Mouse (Mus musculus): ENCODE results near the gene Rap1a. TPM values are rescaled to one million over a fixed set of nuclear protein-coding genes. Genes with fewer than 3 reads are reported as not detected.

Rap1a gene
- polyA plus RNA-seq, 1 experiment from 2014 or later: 119 TPM

DNA sequence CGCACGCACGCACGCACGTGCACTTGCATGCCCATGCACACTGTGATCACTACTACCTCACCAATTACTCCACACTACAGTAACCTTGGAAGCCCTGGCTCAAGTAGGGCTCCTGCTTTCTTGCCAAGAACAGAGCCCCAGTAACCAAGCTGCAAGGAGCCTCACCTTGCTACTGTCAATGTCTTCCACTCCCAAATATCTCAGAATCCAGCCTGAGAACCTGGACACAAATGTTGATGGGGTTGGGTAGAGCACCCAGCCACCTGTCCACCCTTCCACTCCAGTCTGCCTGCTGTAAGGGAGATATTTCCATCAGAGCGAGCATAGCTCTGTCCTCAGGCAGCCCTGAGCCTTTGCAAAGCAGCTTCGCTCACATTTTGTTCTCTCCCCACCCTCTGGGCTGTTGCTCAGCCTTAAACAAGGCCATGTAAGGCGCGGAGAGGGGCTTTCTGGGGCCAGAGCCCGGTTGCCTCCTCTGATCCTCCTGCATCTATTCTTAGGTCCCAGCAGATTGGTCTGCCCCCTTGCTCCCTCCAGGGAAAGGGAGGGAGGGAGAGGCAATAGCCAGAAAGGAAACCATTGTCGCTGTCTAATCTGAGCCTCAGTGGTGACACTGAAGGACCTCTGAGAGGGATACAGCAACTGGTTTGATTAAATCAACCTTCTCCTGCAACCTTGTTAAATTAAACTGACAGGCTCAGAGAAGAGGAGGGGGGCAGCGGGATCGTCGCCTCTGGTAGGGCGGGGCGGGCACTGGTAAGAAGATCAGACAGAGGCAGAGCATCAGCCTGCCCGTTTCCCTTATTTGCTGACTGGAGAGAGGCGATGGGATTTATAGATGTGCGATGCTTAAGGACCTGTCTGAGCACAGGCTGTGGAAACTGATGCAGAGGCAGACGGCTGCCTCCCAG lies 105.4 kb downstream of the Rap1a start:
- Histone ChIP-seq H3K27ac (ENCODE audit: low read depth, low read length) (no peak overlapping the region; the same call in 1 of the 2 replicates), H3K4me1 (replicated peaks; ENCODE audit: control insufficient read depth, insufficient read depth, low read length) (no peaks in the 10 kb centered on the region), H3K27me3 (replicated peaks; ENCODE audit: control insufficient read depth, insufficient read depth, low read length) (no peaks in the 10 kb centered on the region), H3K36me3 (ENCODE audit: control insufficient read depth, insufficient read depth) (no peaks in the 10 kb centered on the region), H3K4me3 (ENCODE audit: low read depth, low read length) (no peak overlapping the region), H3K9ac (ENCODE audit: low read depth, low read length) (no peak overlapping the region), H3K4me2 (replicated peaks; ENCODE audit: low read depth) (peak overlapping the region; percentile 1; the same call in 1 of the 2 replicates), H3K9me3 (ENCODE audit: control insufficient read depth) (no peaks in the 10 kb centered on the region)
- no peak for TF ChIP-seq CTCF (IDR thresholded peaks at IDR 0.05; ENCODE audit: low read depth)
- WGBS: 33% methylated on average over 20 of the region's 20 CpGs
- ATAC-seq: no peak

DNA sequence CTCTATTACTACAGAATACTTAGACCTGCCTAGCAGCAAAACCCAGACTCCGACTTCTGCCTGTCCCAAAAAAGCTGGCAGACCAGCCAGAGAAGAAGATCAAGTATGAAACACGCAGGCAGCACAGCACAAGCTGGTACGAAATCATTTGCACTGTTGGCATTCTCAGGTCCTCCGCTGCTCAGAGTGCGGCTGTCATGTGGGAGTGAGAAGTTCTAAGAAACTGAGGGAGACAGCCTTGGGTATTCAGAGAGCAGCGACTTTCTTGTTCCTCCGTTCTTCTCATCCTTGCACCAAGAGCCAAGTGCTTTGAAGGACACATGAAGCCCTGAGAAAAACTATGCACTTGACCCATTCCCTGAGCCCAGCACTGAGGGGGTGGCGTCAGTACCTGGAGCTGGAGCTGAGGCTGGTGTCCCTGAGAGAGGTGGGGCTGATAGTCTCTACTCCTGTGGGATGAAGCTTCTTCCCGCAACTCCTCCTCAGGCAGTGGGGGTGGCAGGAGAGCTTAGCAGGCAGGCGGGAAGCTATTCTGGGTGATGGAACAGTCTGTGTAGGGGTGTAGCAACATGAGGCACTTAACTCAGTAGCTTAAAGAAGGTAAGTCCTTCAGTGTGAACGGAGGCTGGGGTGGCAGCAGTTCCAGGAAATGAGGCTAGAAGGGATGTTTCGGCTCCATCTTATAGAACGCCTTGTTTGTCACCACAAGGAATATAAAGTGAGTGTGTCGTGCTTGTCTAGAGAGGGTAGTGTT lies 107.6 kb downstream of the Rap1a start:
- no peak for TF ChIP-seq CTCF (IDR thresholded peaks at IDR 0.05; ENCODE audit: low read depth)
- H3K4me1 ChIP-seq (replicated peaks; ENCODE audit: control insufficient read depth, insufficient read depth, low read length): no peaks in the 10 kb centered on the region
- H3K27ac ChIP-seq (ENCODE audit: low read depth, low read length): no peak overlapping the region
- no peak overlapping the region for H3K4me3 ChIP-seq (ENCODE audit: low read depth, low read length)
- whole genome bisulfite sequencing: 72% methylated on average over 14 of the region's 14 CpGs
- no peak for ATAC-seq
- no peaks in the 10 kb centered on the region for H3K27me3 ChIP-seq (replicated peaks; ENCODE audit: control insufficient read depth, insufficient read depth, low read length)
- no peak overlapping the region for H3K4me2 ChIP-seq (replicated peaks; ENCODE audit: low read depth)
- H3K36me3 ChIP-seq (ENCODE audit: control insufficient read depth, insufficient read depth): no peaks in the 10 kb centered on the region
- H3K9me3 ChIP-seq (ENCODE audit: control insufficient read depth): no peaks in the 10 kb centered on the region
- H3K9ac ChIP-seq (ENCODE audit: low read depth, low read length): no peak overlapping the region

DNA sequence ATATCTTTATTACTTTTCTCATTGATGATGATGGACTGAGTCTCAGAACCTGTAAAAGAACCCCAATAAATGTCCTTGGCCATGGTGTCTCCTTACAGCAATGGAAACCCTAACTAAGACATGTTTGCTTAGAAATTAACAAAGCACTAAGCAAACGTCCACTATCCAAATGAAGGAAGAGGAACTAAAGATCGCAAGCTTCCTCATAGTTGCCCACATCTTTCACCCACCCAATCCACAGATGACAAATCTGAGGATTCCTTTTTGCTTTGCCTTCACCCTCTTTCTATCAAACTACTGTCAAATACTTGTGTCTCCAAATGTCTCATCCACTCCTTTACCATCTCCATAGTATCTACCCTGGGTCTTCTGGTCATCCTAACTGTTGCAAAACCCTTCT lies 112.6 kb downstream of the Rap1a start:
- Histone ChIP-seq H3K9ac (ENCODE audit: low read depth, low read length) (no peak overlapping the region), H3K36me3 (ENCODE audit: control insufficient read depth, insufficient read depth) (0 out of 2 replicates have a peak, but pooled peaks cover 4% of the 10 kb centered on the region), H3K9me3 (ENCODE audit: control insufficient read depth) (no peaks in the 10 kb centered on the region), H3K27me3 (replicated peaks; ENCODE audit: control insufficient read depth, insufficient read depth, low read length) (no peaks in the 10 kb centered on the region), H3K4me1 (replicated peaks; ENCODE audit: control insufficient read depth, insufficient read depth, low read length) (no peaks in the 10 kb centered on the region), H3K27ac (ENCODE audit: low read depth, low read length) (no peak overlapping the region), H3K4me3 (ENCODE audit: low read depth, low read length) (no peak overlapping the region), H3K4me2 (replicated peaks; ENCODE audit: low read depth) (no peak overlapping the region)
- no peak for ATAC-seq
- no peak for TF ChIP-seq CTCF (IDR thresholded peaks at IDR 0.05; ENCODE audit: low read depth)
- WGBS: 83% methylated on average over 2 of the region's 2 CpGs

DNA sequence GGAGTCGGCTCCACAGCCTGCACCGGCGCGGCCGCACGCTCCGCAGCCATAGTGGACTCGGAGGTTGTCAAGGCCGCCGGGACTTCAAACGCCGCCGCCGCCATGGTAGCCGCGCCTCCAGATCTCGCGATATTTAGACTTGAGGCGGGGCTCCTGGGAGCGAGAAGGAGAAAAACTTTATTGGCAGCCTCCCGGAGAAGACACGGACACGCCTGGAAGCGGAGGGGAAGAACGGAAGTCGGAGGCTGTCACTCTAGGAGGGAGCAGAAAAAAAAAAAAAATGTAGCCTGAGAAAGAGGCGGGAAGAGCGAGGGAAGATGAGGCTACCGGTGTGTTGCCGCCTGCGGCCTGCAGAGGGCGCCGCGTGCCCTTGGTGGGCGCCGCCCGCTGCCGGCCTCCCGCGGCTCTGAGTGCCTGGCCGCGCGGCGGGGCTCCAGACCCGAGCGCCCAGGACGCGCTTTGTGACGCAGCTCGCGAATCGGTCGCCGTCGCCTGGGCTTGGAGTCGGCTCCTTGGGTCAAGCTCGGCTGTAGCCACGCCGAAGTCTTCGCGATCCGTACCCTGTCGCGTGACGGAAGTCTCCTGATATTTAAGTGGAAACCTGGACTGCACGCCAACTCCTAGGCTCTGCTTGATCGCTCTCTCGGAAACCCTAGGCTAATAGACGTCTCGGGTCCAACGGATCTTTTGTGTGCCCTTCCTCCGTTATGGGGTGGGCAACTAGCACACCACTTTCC lies 113.6 kb downstream of the Rap1a start, which contains the start of gene Ddx20:
Gene Ddx20 (minus strand): TSS at position 251 of the 737 bp plus-strand sequence.
- Histone ChIP-seq H3K27me3 (replicated peaks; ENCODE audit: control insufficient read depth, insufficient read depth, low read length) (no peaks in the 10 kb centered on the region), H3K27ac (ENCODE audit: low read depth, low read length) (peak within 1 kb of the TSS; percentile 74), H3K4me2 (replicated peaks; ENCODE audit: low read depth) (peak within 1 kb of the TSS; percentile 90), H3K36me3 (ENCODE audit: control insufficient read depth, insufficient read depth) (peaks cover 11% of the 10 kb centered on the region; the same call in 1 of the 2 replicates), H3K9me3 (ENCODE audit: control insufficient read depth) (no peaks in the 10 kb centered on the region), H3K4me1 (replicated peaks; ENCODE audit: control insufficient read depth, insufficient read depth, low read length) (no peaks in the 10 kb centered on the region), H3K9ac (ENCODE audit: low read depth, low read length) (peak within 1 kb of the TSS; percentile 89), H3K4me3 (ENCODE audit: low read depth, low read length) (peak within 1 kb of the TSS; percentile 83)
- ATAC-seq: peak; percentile 98
- TF ChIP-seq CTCF (IDR thresholded peaks at IDR 0.05; ENCODE audit: low read depth): peak; percentile 90
- WGBS: under 1% methylated on average over 70 of the region's 72 CpGs

DNA sequence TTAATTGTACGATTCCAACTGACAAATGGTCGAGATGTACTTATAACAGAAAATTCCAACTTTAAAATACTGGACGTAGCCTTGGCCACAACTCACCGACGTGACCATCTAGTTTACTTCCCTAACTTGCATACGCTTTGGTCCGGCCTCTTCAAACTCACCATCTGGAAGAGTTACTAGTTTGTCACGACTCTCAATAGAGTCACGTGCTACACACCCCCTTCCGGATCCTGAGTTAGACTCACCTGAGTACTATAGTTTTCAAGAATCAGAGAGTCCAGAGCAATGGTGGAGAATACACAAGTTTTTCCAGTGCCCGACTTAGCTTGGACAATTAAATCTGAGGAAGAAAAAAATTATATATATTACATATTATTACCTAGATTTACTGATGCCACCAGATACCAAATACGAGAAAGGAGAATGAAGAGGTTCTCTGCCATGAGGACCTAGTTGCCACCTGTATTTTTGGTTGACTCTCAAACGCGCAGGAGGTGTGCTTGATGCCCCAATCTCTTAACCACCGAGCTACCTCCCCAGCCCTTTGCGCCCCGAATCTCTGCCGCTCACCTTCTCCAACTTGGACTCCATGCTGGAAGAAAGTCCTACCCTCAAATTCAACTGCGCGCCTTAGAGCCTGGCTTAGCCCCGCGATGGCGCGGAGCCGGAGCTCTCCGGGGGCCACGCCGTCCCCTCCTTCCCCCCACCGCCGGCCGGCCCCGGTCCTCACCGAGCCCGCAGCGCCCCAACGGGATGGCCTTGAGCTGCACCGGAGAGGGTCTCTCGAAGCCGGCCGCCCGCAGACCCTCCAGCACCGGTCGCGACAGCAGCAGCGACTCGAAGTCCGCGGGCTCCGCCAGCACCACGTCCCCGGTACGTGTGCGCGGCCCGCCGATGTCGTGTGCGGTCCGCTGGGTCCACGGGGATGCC lies 114.5 kb downstream of the Rap1a start:
- ATAC-seq: peak; percentile 37
- 5% methylated on average over 58 of the region's 60 CpGs for WGBS

More for the DNA sequence above, 114.5 kb downstream of the Rap1a start:
- Histone ChIP-seq H3K27ac (ENCODE audit: low read depth, low read length) (peak overlapping the region; percentile 67), H3K9ac (ENCODE audit: low read depth, low read length) (peak overlapping the region; percentile 89), H3K4me2 (replicated peaks; ENCODE audit: low read depth) (peak overlapping the region; percentile 90), H3K4me1 (replicated peaks; ENCODE audit: control insufficient read depth, insufficient read depth, low read length) (no peaks in the 10 kb centered on the region), H3K36me3 (ENCODE audit: control insufficient read depth, insufficient read depth) (peaks cover 12% of the 10 kb centered on the region), H3K27me3 (replicated peaks; ENCODE audit: control insufficient read depth, insufficient read depth, low read length) (no peaks in the 10 kb centered on the region), H3K4me3 (ENCODE audit: low read depth, low read length) (peak overlapping the region; percentile 83), H3K9me3 (ENCODE audit: control insufficient read depth) (no peaks in the 10 kb centered on the region)
- TF ChIP-seq CTCF (IDR thresholded peaks at IDR 0.05; ENCODE audit: low read depth): no peak
